Mouse (Mus musculus) olfactory bulb, adult 2 months (tissue): ENCODE measurements around the gene 4933430I17Rik.

Source experiments
- CTCF ChIP-seq: fragments of 200-500 bp; IDR thresholded peaks from 2 replicates; pipeline ENCODE4 v1.5.1; 2012; ENCODE audit warnings: low read depth, mild to moderate bottlenecking, low read length, moderate library complexity; ENCODE audit not compliant: insufficient read depth
- POLR2A ChIP-seq: fragments of 200-500 bp; IDR thresholded peaks from 2 replicates; pipeline ENCODE4 v1.6.1; 2012; ENCODE audit warnings: mild to moderate bottlenecking, low read depth, low read length, moderate library complexity; ENCODE audit not compliant: insufficient read depth

GRCm38 (mm10) chr4:62500799-62501198 is 24.4 kb upstream of the 4933430I17Rik start:
- TF ChIP-seq CTCF (no peak), POLR2A (no peak)
